Mouse (Mus musculus): ENCODE results near the gene Olfr90.

DNA sequence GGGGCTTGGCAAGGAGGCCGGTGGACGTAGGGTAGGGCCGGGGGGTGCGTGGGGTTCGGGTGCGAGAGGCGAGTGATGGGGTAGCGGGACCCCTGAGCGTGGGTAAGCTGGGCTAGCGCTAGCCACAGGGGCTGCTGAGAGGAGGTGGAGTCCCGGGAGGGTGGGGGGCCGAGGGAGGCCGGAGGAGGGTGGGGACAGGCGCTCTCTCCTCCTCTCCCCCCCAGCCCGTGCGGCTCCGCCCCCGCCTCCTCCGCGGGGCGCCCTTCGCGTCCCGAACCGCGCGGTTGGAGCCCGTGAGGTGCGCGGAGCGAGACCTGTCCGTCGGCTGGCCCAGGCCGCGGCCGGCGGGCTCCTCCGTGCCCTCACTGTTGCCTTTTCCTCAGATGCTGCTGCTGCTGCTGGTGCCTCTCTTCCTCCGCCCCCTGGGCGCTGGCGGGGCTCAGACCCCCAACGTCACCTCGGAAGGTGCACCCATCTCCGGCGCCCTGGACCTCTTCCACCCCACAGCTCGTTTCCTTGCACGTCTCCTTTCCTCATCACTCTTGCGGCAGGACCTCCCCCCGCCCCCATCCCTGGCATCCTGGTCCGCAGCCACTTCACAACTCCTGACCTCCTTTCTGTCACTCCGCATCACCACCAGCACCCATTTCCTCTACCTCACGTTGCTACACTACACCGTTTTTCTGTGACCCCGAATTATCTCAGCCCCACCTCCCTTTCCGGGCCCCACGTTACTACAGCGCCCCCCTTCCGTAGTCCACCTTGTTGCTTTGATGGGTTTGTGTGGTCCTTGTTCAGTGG lies 41.8 kb downstream of the Olfr90 start:
- TF ChIP-seq POLR2A (IDR thresholded peaks at IDR 0.05; ENCODE audit: borderline replicate concordance, extremely low read depth, low read depth, low read length): no peak
- TF ChIP-seq CTCF (IDR thresholded peaks at IDR 0.05; ENCODE audit: insufficient read depth, low read length): no peak

Data from lung, adult 2 months (tissue).